Mouse (Mus musculus) WW6 (cell line): ENCODE data around the gene 4931409K22Rik.

Source experiments
- DNase-seq: peaks from one replicate; pipeline ENCODE4 v3.0.0-alpha.2; 2013; ENCODE audit warnings: low read depth, low spot score

4931409K22Rik gene

DNA sequence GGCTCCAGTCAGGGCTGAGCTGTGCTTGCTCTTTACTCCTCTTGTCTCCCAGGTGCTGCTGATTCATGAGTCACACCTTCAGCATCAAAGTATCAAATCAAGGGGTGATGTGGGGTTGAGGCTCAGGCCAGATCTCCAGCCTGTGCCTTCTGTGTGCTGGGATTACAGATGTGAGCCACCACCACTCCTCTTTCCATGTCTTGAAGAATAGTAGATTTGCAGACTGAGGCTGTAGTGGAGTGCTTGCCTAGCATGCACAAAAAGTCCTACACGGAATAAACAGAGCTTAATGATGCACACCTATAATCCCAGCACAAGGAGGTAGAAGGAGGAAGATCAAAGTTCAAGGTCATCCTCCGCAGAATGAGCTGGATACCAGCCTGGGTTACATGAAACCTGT, at the start of gene 4931409K22Rik:
Gene 4931409K22Rik (minus strand): TSS at position 101 of the 400 bp plus-strand sequence.
- no peak for DNase-seq

DNA sequence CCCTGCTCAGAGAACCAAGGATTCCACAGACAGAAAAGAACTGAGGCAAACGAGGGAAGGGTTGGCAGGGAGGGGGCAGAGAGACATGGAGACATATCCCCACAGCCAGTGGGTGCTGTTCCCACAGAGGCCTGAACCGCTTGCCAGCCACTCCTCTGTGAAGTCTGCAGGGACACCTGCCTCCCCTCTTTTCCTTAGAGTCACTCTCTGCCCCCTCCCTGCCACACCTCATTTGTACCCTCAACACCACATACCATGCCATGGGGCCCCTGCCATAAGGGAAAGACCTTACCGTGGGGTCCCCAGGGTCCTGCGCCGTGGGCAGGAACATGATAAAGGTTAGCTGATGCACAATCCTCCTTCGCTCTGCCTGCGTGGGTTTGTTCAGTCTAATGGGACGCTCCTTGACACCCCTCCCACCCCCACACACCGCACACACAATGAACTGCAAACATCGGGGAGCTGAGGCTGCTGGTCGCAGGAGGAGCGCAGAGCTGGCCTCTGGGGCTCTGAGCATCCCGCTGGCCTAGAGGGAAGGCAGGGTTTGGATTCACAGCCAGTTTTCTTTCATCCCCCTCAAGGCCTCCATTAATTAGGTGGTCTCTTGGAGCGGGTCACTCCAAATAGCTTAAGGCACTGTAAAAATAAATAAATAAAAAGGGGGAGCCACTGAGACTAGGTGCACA, 49.5 kb upstream of the 4931409K22Rik start:
- no peak for DNase-seq

DNA sequence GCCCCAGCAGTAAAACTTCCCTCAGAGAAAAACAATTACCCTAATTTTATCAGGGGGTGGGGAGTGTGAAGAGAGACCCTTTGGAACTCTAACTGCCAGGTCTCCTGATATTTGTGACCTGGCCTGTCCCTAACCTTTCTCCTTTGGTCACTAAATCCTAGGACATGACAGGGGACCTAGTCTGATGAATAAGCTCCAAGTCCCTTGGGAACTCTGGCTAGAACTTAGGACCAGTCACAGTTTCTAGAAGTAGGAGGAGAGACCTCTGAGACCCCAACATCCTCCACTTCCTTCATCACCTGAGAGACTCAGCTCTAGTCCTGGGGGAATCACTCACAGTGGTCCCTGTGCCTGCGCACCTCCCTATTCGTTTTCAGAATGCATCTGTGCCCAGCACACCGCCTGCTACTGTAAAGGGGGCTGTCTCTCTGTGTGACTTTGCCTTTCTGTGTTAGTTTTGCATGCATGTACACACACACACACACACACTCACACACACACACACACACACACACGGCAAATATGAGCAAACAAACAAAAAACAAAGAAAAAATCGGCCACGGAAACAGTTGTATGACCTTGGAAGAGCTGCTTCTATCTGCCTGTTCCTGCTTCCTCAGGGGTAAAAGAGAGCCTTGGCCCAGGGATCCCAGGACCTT, 48.8 kb upstream of the 4931409K22Rik start:
- no peak for DNase-seq

DNA sequence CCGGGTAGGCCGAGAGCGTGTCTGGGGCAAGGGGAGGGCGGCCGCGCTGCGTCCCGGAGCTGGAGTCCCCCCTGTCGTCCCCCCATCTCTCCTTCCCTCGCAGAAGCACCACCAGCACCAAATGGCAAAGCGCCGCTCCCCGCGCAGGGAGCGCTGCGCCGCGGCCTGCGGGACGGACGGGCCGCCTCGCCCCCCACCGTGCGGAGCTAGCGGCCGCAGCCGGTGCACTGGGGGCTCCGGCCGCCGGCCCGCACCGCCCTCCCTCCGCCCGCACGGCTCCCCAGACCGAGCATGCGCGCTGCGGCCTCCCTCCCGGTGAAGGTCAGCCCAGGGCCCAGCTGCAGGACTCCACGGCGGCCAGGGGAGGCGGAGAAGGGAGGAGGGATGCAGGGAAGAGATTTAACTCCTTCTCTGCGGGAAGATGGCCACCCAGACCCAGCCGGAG, 48.1 kb upstream of the 4931409K22Rik start:
- DNase-seq, result no peak

DNA sequence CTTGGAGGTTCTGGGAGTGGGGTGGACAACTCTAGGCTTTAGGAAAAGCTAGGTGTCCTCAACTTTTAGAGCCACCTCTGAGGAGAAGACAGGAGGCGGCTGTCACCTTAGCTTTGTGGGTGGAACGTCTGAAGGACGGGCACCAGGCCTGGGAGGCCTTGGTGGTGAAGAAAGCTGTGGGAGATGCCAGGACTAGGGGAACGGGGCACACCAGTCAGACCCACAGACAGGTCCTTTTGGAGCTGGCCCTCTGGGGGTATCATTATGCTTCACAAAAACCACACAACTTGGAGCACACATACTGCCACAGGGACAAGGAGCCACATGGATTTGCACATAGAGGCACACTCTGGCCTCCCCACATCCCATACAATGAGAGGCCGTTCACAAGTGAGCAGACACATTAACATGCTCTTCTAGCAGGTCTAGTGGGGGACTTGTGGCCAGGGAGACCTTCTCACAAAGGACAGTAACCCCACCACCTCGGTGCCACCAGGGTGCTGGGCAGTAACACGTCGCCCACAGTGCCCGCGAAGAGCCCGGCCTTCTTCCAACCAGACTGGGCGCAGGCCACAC, 47.6 kb upstream of the 4931409K22Rik start:
- DNase-seq, result no peak

DNA sequence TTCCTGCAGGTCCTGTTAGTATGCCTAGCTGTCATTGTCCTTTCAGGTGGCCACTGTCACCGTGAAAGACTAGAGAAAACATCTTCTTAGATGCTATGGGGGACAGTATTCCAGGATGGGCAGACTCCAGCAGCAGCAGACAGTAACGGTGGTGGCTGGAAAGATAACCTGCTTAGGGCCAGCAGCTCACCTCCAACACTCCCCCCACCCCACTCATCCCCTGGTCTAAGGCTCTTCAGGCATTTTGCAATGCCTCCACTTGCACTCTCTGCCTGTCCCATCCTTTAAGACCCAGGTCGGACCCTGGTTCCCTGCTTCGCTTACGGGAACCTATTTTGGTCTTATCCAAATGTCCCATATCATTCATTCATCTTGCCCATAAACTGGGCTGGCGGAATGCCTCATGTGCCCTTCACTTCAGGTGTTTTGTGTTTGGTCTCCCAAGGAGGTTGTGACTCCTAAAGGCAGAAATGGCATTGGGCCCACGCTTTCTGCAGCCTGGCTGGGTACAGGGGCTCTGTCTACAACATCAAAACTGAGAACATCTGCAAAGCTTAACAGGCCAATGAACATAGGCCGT, 46.9 kb upstream of the 4931409K22Rik start:
- DNase-seq, result no peak

DNA sequence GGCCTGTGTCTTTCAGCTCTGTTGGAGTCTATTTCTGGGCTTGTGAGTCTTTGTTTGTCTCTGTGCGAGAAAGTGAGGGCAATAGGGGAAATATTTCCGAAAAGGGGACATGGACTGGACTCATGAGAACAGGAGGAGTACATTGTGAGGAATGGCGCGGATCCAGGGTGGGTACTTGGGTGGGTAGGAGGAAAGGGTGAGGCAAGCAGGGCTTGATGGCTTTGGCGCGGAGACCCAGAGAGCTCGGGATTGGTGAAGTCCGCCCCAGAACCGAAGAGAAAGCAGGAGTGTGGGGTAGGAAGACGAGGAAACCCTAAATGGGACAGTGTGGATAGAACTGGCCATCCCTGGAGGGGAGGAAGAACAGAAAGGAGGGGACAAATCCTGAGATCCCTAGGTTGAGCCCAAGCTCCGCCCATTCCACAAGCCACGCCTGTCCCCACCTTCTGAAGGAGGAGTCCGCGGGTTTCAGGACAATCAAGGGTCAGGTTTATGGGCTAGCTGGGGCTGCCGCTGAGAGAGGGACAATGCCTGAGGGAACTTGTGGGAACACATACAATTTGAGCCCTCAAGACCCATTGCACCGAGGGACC, 46.2 kb upstream of the 4931409K22Rik start:
- no peak for DNase-seq

DNA sequence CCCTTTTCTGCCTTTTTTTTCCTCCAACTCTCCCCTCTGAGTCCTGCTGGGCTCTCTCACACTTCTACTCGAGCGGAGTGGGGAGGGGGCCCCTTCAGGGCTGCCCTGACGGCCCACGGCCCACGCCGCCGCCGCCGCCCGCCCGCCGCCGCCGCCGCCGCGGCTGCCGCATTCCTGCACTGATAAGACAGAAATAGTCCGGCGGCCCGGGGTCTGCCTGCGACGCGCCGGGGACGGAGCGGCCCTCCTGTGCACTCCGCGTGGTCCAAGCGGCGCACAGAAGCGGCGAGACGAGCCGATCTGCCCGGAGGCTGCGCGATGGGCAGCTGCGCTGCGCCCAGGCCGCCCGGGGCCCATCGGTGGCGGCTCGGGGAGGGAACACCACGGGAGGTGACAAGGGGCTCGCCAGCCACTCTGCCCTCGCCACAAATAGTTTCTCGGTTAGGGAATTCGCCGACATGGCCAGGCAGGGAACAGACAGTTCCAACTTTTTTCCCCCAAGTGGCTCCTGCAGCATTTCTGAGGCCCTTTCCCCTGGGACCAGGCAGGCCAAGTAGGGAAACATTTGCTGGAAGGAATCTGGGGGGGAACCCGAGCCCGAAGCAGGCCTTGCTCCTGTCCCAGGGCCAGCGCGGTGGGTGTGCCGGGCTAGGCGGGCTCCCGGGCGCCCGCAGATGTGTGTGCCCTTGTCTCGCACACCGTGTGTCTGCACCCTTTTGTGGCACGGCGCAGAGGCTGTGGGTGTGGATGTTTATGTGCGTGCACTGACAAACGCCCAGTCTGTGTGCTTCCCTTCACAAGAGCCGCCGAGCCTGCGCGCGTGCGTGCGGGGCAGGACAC, 45.5 kb upstream of the 4931409K22Rik start:
- no peak for DNase-seq

DNA sequence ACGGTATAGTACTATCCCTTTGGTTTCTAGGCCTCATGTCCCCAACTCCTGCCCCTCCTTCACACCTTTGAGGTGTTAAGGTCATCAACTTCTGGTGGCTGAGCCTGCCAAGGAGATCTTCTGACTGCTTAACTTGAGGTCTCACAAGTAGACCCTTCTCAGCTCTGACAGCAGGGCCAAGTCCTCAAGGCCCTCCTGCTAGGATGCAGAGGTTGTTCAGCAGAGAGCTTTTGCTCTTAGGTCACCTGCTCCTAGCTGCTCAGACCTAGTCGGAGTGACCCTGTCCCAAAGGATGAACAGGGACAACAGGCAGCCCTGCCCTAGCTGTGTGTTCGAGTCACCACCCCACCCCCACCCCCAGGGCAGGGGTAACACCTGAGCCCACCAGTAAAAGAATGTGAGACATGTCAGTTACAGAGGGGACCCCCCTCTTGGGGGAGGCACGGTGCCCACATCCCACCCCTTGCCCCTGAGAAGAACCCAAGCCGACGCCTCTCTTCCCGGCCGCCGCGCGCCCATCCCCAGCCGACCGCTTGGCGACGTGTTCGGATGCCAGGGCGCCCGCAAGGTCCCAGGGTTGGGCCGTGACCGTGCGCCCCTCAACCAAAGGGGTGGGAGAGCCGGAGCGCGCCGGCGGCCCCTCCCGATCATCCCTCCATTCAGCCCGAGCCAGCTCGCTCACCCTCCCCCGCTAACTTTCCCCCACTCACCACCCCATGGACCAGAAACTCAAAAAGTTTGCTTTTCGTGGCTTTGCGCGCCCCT, 44.6 kb upstream of the 4931409K22Rik start:
- no peak for DNase-seq

DNA sequence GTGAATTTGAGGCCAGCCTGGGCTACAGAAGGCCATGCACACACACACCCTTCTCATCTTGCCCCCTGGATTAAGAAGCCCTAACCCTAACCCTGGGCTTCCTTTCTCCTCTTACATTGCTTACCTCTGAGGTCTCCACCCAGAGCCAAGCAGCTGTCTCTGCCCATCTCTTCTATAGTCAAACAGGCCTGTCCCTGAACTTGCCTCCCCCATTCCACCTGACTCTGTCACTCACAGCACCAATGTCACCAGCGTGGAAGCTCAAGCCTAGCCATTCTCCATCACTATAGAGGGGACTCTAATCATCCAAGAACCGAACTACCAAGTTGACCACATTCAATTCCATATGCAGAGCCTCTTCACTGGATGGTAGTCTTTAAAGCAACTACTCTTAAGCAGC, 43.6 kb upstream of the 4931409K22Rik start:
- no peak for DNase-seq

DNA sequence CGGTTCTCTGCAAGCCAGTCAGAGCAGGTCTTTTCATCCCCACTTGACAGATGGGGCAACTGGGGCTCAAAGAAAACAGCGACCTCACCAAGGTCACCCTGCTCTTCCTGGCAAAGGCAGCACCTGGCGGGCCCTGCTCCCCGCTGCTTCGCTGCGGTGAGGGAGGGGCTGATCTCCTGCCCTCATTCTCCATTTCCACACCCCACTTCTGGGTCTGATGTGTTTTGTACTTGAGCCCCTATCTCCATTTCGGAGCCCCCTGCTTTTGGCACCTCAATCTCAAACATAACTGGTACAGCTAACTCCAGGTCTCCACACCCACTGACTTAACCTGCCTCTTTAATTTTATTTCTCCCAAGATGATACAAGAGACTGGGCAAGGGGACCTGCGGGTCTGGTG, 42.5 kb upstream of the 4931409K22Rik start:
- DNase-seq, result no peak

DNA sequence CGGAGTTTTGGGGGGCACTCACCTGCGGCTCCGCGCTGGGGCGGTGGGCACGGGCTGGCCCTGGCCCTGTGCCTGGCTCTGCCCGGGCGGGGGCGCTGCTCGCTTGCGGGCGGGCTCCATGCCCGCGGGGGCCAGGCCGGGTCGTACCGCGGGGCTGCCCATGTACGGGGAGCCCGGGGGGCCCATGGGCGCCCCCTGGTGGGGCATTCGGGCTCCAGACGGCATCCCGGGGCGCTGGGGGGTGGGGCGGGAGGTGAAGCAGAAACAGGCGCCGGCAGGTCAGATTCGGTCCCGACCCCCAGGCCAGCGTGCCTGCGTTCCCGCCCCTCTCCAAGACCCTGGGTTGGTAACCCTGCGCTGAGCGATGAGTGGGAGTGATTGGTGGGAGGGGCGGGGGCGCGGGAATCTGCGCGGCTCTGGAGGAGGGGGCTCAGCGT, 42.0 kb upstream of the 4931409K22Rik start:
- DNase-seq, result peak; percentile 61

DNA sequence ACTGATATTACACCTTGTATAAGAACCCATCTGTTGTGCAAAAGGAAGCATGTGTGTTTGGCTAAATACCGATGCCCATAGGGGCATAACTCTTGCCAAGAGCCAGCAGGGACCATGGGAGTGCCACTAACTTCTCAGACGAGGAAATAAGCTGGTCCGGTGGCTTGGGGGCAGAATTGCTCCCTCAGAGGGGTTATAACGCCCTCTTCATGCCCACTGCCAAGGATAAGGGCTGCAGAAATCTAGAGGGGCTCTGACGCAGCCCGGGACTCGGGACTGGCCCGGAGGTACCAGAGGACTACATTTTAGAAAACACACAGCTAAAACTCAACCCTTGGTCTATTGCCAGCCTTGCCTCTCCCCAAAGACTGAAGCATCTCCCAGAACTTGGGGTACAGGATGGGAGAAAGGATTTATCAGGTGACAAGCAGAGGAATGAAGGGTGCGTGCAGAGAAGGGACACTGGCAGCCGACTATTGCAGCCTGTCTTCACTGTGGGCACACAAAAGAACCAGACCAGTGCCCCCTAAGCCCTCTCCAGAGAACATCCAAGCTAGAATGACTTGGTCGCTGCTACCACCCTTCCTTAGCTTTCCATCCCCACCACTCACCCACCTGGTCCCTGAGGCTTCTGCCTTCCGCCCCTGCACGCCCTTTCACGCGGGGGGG, 41.4 kb upstream of the 4931409K22Rik start:
- DNase-seq, result no peak

DNA sequence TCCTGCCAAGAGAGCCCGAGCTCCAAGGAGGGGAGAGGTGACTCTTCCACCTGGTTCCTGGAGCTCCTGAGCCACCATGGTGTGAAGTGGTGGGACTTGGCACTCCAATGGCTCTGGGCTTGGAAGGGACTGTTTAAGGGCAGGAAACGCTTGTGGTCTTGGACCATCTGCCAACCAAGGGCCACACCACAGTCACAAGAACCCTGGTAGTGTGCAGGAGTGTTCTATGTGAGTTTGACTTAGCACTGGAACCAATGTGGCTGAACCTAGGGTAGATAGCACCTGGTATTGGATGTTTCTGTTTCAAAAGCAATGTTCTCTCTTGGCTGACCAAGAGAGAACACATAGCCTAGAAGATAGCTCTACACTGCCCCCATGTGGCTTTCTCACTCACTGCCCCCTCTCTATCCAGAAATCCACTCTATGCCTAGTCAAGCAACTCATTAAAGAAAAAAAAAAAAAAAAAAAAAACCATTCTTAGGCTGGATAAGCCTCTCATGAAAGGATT, 40.7 kb upstream of the 4931409K22Rik start:
- no peak for DNase-seq

DNA sequence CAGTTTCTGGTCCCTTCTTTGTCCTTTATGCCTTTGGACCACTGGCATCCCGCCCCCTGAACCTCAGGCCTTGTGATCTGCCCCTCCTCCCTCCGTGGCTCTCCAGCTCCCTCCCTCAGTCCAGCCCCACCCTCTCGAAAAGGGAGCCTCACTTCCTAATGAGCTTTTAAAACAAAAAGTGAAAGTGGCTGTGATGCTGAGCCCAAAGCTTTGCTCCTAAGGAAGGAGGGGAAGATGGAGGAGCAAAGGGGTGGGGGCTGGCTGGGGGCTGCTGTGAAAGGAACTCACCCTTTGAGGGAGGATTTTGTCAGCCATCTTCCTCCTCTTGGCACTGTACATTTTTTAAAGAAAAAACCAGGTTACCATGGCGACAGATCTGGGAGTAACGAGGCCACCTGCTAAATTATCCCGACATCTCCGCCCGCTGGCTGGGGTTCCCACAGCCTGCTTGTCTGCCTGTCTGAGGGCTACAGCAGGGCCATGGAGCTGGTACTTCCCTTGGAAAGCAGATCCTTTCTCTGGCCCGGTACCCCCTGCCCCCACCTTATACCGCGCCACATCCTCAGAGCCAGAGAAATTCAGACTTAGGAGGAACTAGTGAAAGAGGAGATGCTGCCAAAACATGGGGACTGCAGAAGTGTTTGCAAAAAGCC, 40.0 kb upstream of the 4931409K22Rik start:
- no peak for DNase-seq

DNA sequence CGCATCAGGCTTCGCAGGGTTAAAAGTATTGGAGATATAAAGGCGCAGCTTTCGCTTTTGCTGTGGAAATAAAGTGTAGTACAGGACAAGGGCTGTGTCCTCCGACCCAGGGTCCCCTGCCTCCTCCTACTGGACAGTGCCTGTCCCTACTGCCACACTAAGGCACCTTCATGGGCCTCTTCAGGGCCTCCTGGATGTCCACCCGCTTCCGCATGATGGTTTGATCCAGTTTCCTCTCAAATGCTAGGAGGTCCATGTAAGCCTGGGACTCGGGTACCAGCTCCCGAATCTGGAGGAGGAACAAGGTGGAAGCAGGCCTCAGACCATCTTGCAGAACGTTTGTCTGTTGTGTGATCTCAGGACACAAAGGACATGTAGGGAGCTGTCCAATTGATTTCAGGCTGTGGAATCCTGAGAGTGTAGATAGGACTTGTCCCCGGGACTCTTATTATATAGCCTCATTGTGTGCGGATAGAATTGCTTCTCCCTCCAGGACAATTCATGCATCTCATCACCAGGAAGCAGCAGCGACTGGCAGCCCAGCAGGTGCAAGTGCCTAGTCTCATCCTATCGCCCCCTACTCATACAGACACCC, 39.3 kb upstream of the 4931409K22Rik start:
- no peak for DNase-seq

DNA sequence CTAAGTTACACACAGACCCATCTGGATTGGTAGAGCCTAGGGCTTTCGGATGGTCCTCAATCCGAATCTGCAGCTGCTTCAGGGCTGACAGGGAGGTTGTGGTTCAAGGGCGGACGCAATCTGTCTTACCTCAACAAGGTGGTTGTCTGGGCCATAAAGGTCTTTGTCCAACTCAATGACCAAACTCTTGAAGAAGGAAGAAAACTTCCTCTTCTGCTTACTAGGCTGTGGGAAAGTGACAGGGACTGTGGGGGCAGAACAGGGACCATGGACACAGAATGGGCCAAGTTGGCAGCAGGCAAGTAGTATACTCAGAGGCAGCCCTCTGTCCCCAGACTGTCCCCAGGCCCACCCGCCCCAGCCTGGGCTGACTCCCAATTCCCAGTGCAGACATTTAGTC, 38.7 kb upstream of the 4931409K22Rik start:
- no peak for DNase-seq

DNA sequence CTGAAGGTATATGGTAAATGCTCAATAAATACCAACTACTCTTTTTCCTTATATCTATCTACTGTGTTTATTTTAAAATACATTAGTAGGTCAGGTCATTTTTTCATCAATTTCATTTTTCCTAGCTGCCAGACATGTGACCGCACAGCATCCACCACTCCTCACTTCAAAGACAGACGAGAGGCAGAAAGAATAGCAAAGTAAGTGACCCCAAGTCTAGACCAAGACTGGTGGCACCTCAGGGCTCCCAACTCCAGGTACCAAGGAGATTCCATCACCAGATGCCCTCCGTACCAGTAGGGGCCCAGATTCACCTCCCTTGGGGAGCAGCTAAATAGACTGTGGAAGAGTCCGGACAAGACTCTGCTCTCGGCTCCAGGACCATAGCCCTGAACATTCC, 37.7 kb upstream of the 4931409K22Rik start:
- no peak for DNase-seq

DNA sequence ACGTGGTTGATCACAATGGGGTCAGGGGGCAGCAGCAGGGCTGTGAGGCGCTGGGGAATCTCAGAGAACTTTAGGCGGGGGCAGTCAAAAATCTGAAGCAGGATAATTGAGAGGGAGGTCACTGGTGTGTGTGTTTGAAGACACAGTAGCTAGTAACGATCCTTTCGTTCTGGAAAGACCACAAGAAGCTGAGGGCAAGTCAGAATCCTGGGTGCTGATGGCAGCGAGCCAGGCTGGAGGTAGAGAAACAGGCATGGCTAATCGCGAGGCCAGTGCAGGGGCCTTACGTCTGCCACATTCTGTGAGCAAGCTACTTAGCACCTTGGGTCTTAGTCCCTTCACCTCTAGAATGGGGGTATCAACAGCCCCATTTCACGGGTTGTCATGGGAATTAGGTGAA, 37.3 kb upstream of the 4931409K22Rik start:
- DNase-seq, result no peak
